Mouse (Mus musculus): ENCODE results near the gene Vpreb3. TPM values are rescaled to one million over a fixed set of nuclear protein-coding genes. Genes with fewer than 3 reads are reported as not detected.

Gene Vpreb3
- total and polyA plus RNA-seq, 2 experiments from 2014 or later = 0.22 to 1.3 TPM

DNA sequence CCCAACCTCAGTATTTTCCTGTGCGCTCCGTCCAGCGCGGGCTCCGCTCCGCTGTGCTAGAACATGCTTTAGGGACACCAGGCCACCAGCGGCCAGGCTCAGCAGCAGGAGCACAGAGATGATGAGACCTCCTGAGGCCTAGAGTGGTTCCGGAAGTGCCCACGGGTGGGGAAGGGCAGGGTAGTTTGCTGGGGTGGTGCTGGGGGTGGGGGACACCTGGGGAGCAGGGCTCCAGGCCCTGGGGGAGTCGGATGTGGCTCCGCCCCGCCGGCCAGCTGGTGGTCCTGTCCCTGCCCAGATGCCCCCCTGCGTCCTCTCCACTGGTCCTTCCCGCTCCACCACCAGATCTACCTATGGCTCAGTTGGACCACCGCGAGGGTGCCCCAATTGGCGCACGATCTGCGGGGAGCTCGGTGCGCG is 7.9 kb downstream of the Vpreb3 start:
- TF ChIP-seq CTCF (IDR thresholded peaks at IDR 0.05; ENCODE audit: low read depth) (no peak), EP300 (IDR thresholded peaks at IDR 0.05; ENCODE audit: low read depth) (no peak)
- no peak for DNase-seq (ENCODE audit: low spot score)
- H3K27ac ChIP-seq (ENCODE audit: low read depth) = no peak overlapping the region
- H3K9me3 ChIP-seq (replicated peaks; ENCODE audit: control insufficient read depth, low read length) = no peaks in the 10 kb centered on the region
- no peaks in the 10 kb centered on the region for H3K36me3 ChIP-seq (replicated peaks; ENCODE audit: control insufficient read depth, insufficient read depth, low read length)
- ATAC-seq (ENCODE audit: insufficient read depth, low read depth) = peak; percentile 67
- peak overlapping the region; percentile 94 for H3K4me2 ChIP-seq (ENCODE audit: low read depth, low read length)
- WGBS = 2% methylated on average over 17 of the region's 23 CpGs
- peak overlapping the region; percentile 56 for H3K4me3 ChIP-seq (ENCODE audit: low read depth, low read length)
- H3K4me1 ChIP-seq (ENCODE audit: control insufficient read depth, insufficient read depth) = peaks cover 6% of the 10 kb centered on the region; the same call in 1 of the 2 replicates
- peak overlapping the region; percentile 40 for H3K9ac ChIP-seq (replicated peaks; ENCODE audit: low read depth, low read length)
- peaks cover 9% of the 10 kb centered on the region; the same call in 1 of the 2 replicates for H3K27me3 ChIP-seq (ENCODE audit: control insufficient read depth, insufficient read depth, low read length)

DNA sequence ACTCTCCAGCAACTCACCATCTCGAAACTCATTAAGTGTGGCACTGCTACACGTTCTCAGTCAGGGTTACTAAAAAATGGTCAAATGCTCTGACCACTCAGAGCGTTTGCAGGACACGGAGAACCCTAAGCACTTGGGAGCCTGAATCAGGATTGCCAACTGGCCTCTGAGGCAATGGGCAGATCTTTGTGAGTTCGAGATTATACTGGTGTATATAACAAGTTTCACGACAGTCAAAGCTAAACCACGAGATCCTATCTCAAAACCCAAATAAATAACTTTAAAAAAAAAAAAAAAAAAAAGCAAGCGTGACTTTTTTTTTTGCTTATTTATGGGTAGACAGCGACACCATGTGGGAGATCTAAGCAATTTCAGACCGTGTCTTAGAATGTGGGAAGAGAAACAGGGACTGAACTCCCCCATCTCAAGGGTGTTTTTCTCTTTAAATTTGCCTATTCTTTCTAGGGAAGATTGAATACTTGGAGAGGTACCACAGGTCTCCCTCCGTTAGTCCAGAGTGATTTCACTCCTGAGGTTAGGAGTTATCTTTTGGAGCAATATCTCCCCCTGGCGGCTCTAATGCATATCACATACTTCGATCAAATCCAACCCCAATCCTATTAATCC is 8.7 kb downstream of the Vpreb3 start:
- no peak overlapping the region for H3K27ac ChIP-seq (ENCODE audit: low read depth)
- H3K4me2 ChIP-seq (ENCODE audit: low read depth, low read length) = peak overlapping the region; percentile 94
- DNase-seq (ENCODE audit: low spot score) (peak; percentile 43), ATAC-seq (ENCODE audit: insufficient read depth, low read depth) (no peak)
- H3K27me3 ChIP-seq (ENCODE audit: control insufficient read depth, insufficient read depth, low read length) = peaks cover 9% of the 10 kb centered on the region; the same call in 1 of the 2 replicates
- WGBS = 3% methylated on average over 13 of the region's 13 CpGs
- H3K4me3 ChIP-seq (ENCODE audit: low read depth, low read length) = peak overlapping the region; percentile 56
- H3K9me3 ChIP-seq (replicated peaks; ENCODE audit: control insufficient read depth, low read length) = no peaks in the 10 kb centered on the region
- no peak for TF ChIP-seq EP300 (IDR thresholded peaks at IDR 0.05; ENCODE audit: low read depth)
- peak; percentile 58 for TF ChIP-seq CTCF (IDR thresholded peaks at IDR 0.05; ENCODE audit: low read depth)
- peak overlapping the region; percentile 40 for H3K9ac ChIP-seq (replicated peaks; ENCODE audit: low read depth, low read length)
- H3K36me3 ChIP-seq (replicated peaks; ENCODE audit: control insufficient read depth, insufficient read depth, low read length) = no peaks in the 10 kb centered on the region
- H3K4me1 ChIP-seq (ENCODE audit: control insufficient read depth, insufficient read depth) = peaks cover 6% of the 10 kb centered on the region; the same call in 1 of the 2 replicates

DNA sequence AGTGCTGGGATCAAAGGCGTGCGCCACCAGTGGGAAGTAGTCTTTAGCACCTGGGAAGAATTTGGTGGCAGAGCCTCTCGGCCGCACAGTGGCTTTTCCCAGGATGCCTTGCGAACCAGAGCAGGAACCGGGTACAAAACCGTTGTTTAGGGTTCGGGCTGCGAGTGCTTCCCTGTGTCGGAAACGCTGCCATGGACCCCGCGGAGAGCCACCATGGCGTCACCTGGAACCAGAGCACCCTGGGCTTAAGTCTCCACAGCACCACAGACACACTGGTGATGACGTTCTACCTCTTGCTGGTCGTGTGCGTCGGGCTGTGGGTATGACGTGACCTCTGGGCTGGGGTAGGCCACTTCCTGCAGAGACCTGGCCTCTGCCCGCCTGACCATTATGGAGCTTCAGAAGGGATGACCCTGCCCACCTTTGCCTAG is 11.5 kb downstream of the Vpreb3 start, which contains the start of gene Gm5134:
TSS of gene Gm5134 (plus strand) at position 134 of the 431 bp plus-strand sequence.
- DNase-seq (ENCODE audit: low spot score) = no peak
- Histone ChIP-seq H3K36me3 (replicated peaks; ENCODE audit: control insufficient read depth, insufficient read depth, low read length) (no peaks in the 10 kb centered on the region), H3K9me3 (replicated peaks; ENCODE audit: control insufficient read depth, low read length) (no peaks in the 10 kb centered on the region), H3K9ac (replicated peaks; ENCODE audit: low read depth, low read length) (no peak within 1 kb of the TSS), H3K4me2 (ENCODE audit: low read depth, low read length) (peak within 1 kb of the TSS; percentile 24; the same call in 1 of the 2 replicates), H3K27ac (ENCODE audit: low read depth) (no peak within 1 kb of the TSS), H3K4me1 (ENCODE audit: control insufficient read depth, insufficient read depth) (peaks cover 6% of the 10 kb centered on the region; the same call in 1 of the 2 replicates), H3K4me3 (ENCODE audit: low read depth, low read length) (no peak within 1 kb of the TSS; the same call in 1 of the 2 replicates), H3K27me3 (ENCODE audit: control insufficient read depth, insufficient read depth, low read length) (peaks cover 9% of the 10 kb centered on the region; the same call in 1 of the 2 replicates)
- WGBS = 17% methylated on average over 20 of the region's 20 CpGs
- TF ChIP-seq CTCF (IDR thresholded peaks at IDR 0.05; ENCODE audit: low read depth) (no peak), EP300 (IDR thresholded peaks at IDR 0.05; ENCODE audit: low read depth) (no peak)
- no peak for ATAC-seq (ENCODE audit: insufficient read depth, low read depth)

- Histone ChIP-seq H3K4me1 (ENCODE audit: control insufficient read depth, insufficient read depth) (no peaks in the 10 kb centered on the region), H3K27me3 (ENCODE audit: control insufficient read depth, insufficient read depth, low read length) (no peaks in the 10 kb centered on the region), H3K9me3 (replicated peaks; ENCODE audit: control insufficient read depth, low read length) (no peaks in the 10 kb centered on the region; the same call in 1 of the 2 replicates), H3K4me2 (ENCODE audit: low read depth, low read length) (no peak overlapping the region), H3K9ac (replicated peaks; ENCODE audit: low read depth, low read length) (no peak overlapping the region), H3K27ac (ENCODE audit: low read depth) (no peak overlapping the region), H3K4me3 (ENCODE audit: low read depth, low read length) (no peak overlapping the region), H3K36me3 (replicated peaks; ENCODE audit: control insufficient read depth, insufficient read depth, low read length) (no peaks in the 10 kb centered on the region)
- ATAC-seq (ENCODE audit: insufficient read depth, low read depth) (no peak), DNase-seq (ENCODE audit: low spot score) (no peak)
- no peak for TF ChIP-seq EP300 (IDR thresholded peaks at IDR 0.05; ENCODE audit: low read depth)
- no peak for TF ChIP-seq CTCF (IDR thresholded peaks at IDR 0.05; ENCODE audit: low read depth)
- WGBS = 85% methylated on average over 10 of the region's 10 CpGs
Measured at GRCm38 (mm10) chr10:75973846-75974245, 31.0 kb downstream of the Vpreb3 start.

- DNase-seq (ENCODE audit: low spot score) = no peak
Measured at GRCm38 (mm10) chr10:75975216-75975615, 32.4 kb downstream of the Vpreb3 start.

More at GRCm38 (mm10) chr10:75975216-75975615, 32.4 kb downstream of the Vpreb3 start:
- Histone ChIP-seq H3K9me3 (replicated peaks; ENCODE audit: control insufficient read depth, low read length) (no peaks in the 10 kb centered on the region; the same call in 1 of the 2 replicates), H3K4me3 (ENCODE audit: low read depth, low read length) (no peak overlapping the region), H3K4me1 (ENCODE audit: control insufficient read depth, insufficient read depth) (no peaks in the 10 kb centered on the region), H3K27ac (ENCODE audit: low read depth) (no peak overlapping the region), H3K27me3 (ENCODE audit: control insufficient read depth, insufficient read depth, low read length) (no peaks in the 10 kb centered on the region), H3K4me2 (ENCODE audit: low read depth, low read length) (no peak overlapping the region), H3K36me3 (replicated peaks; ENCODE audit: control insufficient read depth, insufficient read depth, low read length) (no peaks in the 10 kb centered on the region), H3K9ac (replicated peaks; ENCODE audit: low read depth, low read length) (no peak overlapping the region)
- 71% methylated on average over 5 of the region's 5 CpGs for WGBS
- no peak for ATAC-seq (ENCODE audit: insufficient read depth, low read depth)
- TF ChIP-seq EP300 (IDR thresholded peaks at IDR 0.05; ENCODE audit: low read depth) (no peak), CTCF (IDR thresholded peaks at IDR 0.05; ENCODE audit: low read depth) (peak; percentile 60)

All from heart, postnatal 0 days (tissue).